Mouse (Mus musculus): ENCODE data around the gene Olfr960.

Olfr960 gene

GRCm38 (mm10) chr9:39621073-39621472, at the start of gene Olfr960:
TSS of gene Olfr960 (plus strand) at chr9:39621373.
- no peak for ATAC-seq (ENCODE audit: low TSS enrichment)

DNA sequence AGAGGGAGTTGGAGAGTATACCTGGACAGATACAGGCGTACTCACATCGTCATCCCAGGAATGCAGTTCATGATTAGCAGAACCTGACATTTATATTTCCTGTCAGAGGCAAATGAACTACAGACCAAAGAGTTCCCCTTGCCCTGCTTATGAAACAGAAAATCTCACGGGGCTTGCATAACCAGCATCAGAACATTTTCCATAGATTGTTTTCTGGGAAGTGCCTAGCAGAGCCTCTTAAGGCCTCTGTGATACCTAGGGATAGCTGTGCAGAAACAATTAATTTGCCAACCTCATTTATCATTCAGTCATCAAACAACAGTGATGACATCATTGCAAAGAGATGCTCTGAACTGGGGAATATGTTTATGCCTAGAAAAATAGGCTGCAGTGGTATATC, 45.7 kb upstream of the Olfr960 start, which contains the start of gene Olfr959:
Gene Olfr959 (minus strand): TSS at position 101 of the 400 bp plus-strand sequence.
- no peak for ATAC-seq (ENCODE audit: low TSS enrichment)

GRCm38 (mm10) chr9:39577050-39577449, 44.1 kb upstream of the Olfr960 start:
- ATAC-seq (ENCODE audit: low TSS enrichment), result no peak

- ATAC-seq (ENCODE audit: low TSS enrichment), result peak; percentile 65
Observed at GRCm38 (mm10) chr9:39602536-39603332, 18.4 kb upstream of the Olfr960 start.

DNA sequence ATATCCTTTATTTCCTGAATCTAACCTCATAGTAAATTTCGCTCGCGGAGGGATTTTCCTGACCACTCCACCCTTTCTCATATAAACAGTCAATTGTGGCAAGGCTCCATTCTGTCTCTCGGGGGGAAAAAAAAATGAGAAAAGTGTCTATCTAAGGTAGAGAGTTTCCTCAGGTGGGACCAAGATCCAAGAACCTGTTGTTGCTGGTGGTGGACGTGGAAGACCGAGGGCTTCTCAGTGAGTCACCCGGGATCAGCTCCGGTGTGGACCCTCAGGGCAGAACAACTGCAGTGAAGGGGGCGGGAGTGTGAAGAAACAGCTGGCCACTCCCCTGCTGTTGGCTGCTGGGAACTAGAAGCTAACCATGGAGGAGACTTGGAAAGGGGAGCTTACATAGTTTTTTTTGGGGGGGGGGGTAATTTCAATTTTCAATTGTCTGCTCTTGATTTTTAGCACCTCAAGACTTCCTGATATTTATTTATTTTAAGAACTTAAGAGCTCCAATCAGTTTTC, 17.8 kb upstream of the Olfr960 start:
- ATAC-seq (ENCODE audit: low TSS enrichment), result no peak

GRCm38 (mm10) chr9:39603999-39604453, 17.1 kb upstream of the Olfr960 start, which contains the start of gene AW551984:
TSS of gene AW551984 (minus strand) at chr9:39604403.
- ATAC-seq (ENCODE audit: low TSS enrichment), result no peak

DNA sequence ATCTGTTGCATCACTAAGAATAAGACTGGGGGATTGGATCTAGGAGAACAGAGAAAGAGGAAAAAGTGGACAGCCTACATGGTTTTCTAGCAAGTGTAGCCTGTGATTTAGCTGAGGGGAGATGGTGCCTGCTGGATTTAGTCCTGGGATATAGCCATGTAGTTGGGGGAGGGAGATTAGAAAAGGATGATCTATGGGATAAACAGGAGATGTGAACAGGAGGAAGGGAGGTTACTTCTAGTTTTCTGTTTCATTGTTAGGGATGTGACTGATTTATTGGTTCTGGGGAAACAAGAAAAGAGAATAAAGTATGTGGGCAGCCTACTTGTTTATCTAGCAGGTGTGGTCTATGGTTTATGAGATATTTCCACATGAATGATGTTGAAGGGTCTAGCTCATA, 12.7 kb upstream of the Olfr960 start:
- no peak for ATAC-seq (ENCODE audit: low TSS enrichment)

DNA sequence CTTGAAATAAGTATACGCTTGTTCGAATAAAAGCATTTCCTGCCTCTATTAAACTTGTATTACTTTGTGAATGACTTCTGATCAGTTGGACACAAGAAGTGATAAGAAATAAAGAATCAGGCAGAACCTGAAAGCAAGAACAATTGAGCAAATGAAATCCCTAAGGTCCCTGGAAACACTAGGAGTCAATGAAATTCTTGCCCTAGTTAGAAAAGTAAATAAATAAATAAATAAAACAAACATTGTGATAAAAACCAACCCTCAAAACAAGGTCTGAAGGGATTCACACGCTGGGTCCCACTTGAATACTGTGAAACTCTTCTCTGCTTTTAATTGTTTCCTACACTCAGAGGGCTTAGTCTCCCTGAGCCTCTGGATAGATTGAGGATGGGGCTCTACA, 10.8 kb upstream of the Olfr960 start, which contains the start of gene Olfr148:
Gene Olfr148 (plus strand): TSS at position 301 of the 400 bp plus-strand sequence.
- no peak for ATAC-seq (ENCODE audit: low TSS enrichment)

GRCm38 (mm10) chr9:39611953-39612352, 9.2 kb upstream of the Olfr960 start:
- peak; percentile 77; the same call in 1 of the 2 replicates for ATAC-seq (ENCODE audit: low TSS enrichment)

DNA sequence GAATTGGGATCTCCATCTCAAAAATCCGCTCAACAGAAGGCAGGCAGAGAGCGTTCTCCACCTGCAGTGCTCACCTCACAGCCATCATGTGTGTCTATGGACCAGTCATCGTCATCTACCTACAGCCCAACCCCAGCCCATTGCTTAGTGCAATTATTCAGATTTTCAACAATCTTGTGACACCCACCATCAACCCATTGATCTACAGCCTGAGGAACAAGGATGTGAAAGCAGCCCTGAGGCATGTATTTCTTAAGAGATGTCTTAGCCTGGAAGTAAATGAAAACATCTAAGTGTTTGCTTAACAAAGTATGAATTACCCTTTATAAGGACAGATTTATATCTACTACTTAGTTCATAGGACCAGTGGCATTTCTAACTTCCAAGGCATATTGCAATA, 2.6 kb downstream of the Olfr960 start:
- ATAC-seq (ENCODE audit: low TSS enrichment), result no peak

- ATAC-seq (ENCODE audit: low TSS enrichment), result no peak
Observed at GRCm38 (mm10) chr9:39624711-39625110, 3.5 kb downstream of the Olfr960 start.

DNA sequence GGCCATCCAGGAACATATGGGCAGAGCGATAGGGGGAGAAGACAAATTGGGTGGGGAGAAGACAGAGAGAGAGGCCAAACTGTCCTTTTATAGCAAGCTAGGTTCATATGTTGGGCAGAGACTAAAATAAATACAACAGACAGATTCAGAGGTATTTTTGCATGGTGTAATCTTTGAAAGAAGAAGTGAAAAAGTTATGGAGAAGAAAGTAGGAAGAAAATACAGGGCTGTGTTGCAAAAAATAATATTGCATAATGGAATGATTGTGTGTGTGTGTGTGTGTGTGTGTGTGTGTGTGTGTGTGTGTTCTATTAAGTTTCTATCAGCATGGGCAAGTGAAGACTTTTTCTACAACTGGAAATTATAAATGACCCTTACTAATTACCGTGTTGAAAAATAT, 7.9 kb downstream of the Olfr960 start:
- no peak for ATAC-seq (ENCODE audit: low TSS enrichment)

DNA sequence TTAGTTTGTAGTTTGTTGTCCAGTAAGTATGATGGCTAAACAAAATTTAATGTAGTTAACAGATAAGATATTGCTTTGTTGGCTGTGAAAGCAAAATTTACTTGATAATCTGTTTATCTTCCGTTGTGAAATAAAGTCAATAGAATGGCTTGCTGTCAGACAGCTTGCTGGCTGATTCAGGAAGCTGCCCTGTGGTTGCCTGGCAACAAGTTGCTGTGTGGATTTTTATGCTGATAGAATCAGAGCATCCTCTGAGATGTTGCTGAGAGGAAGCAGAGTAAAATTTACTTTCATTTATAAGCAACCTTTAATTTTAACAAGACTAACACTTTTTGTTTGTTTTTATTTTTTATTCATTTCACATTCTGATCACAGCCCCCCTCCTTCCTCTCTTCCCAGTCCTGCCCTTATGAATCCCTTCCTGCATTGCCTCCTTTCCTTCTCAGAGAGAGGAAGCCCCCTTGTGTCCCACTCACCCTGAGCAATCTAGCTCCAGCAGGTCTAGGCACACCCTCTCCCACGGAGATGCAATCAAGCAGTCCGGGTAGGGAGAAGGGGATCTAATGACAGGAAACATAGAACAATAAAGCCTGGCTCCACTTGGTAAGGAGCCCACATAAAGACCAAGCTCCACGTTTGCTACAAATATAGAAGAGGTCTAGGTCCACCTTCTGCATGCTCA, 12.9 kb downstream of the Olfr960 start:
- 0 out of 2 replicates have a peak, but pooled peaks have one; percentile 57 for ATAC-seq (ENCODE audit: low TSS enrichment)

DNA sequence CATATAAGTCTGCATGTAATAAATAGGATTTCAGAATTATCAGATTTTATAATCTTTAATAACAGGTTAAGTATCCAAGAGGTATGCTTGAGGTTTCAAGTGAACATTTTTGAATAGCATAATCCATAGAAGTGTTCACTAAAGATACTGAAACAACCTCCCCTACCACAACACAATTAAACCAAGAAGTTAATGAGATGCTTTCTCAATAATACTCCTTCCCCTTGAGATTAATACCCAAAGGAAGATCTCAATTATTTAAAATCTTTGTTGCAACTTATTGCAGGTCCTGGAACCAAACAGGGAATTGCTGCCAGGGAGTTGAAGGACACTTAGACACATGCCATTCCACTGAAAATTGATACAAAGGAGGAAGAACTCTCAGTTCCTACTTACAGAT, 23.6 kb downstream of the Olfr960 start, which contains the start of gene Olfr961:
Gene Olfr961 (plus strand): TSS at position 301 of the 400 bp plus-strand sequence.
- no peak for ATAC-seq (ENCODE audit: low TSS enrichment)

DNA sequence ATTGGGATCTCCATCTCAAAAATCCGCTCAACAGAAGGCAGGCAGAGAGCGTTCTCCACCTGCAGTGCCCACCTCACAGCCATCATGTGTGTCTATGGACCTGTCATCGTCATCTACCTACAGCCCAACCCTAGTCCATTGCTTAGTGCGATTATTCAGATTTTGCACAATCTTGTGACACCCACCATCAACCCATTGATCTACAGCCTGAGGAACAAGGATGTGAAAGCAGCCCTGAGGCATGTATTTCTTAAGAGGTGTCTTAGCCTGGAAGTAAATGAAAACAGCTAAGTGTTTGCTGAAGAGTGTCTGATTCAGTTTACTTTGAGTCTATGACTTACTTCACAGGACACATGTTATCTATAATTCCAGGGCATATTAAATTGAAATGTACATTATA, 26.2 kb downstream of the Olfr960 start:
- ATAC-seq (ENCODE audit: low TSS enrichment), result no peak

DNA sequence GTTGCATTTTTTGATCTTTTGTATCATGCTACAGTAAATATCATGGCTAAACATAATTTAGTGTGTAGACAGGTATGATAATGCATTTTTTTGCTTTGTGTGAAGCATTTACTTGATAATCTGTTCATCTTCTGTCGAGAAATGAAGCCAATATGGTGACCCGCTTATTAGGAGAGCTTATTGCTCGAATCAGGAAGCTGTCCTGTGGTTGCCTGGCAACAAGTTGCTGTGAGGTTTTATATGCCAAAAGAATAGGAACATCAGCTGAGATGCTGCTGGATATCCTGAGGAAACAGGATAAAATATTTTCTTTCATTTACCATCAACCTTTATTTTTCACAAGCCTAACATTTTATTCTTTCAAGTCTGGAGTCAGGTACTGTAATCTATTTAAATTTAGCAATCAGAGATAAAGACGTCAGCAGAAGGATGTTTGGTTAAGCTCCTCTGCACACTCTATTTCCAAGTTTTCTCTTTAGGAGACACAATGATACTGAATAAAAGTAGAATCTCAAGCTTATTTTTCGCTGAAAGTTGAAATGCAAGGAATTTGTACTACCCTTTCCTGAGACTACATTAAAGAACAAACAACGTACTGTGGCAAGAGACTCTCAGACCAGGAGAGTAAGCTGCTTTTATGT, 33.7 kb downstream of the Olfr960 start:
- ATAC-seq (ENCODE audit: low TSS enrichment), result no peak

DNA sequence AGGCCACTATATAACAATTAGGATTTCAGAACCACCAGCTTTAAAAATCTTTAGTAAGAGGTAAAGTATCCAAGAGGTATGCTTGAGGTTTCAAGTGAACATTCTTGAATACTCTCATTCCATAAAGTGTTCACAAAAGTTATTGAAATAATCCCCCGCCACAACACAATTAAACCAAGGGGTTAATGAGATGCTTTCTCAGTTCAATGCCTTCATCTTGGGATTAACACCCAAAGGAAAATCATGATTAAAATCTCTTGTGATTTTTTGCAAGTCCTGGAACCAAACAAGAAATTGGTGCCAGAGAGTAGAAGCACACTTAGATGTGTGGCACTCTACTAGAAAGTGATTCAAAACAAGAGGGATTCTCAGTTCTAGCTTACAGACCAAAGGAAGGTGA, 45.7 kb downstream of the Olfr960 start, which contains the start of gene Olfr963:
Gene Olfr963 (plus strand): TSS at position 301 of the 400 bp plus-strand sequence.
- no peak for ATAC-seq (ENCODE audit: low TSS enrichment)

- no peak for ATAC-seq (ENCODE audit: low TSS enrichment)
Observed at GRCm38 (mm10) chr9:39669723-39670122, 48.5 kb downstream of the Olfr960 start.
